Mouse (Mus musculus) liver, embryonic 14.5 days (tissue): ENCODE results near the gene Pik3ap1. TPM values are rescaled to one million over a fixed set of nuclear protein-coding genes. Genes with fewer than 3 reads are reported as not detected.

ENCODE experiments used
- ATAC-seq: fragments of 200-750 bp; cut with Nextera tagmentation; 2 replicates; pipeline ENCODE4 v1.8.0; 2017; ENCODE audit warnings: moderate number of reproducible peaks, mild to moderate bottlenecking, moderate library complexity; ENCODE audit not compliant: insufficient read depth
- DNase-seq, 3 experiments: peaks; one replicate each; pipeline ENCODE4 v3.0.0-alpha.2; 2012 to 2013; ENCODE audit warnings: low read depth in 3 of 3, low spot score in 3 of 3
- H3K27ac ChIP-seq: fragments of 300-500 bp; sonication (generic); 2 replicates; pipeline ENCODE4 v1.5.1; 2014; ENCODE audit warnings: moderate library complexity, mild to moderate bottlenecking, control low read depth, inconsistent platforms
- H3K27me3 ChIP-seq: fragments of 300-500 bp; sonication (generic); 2 replicates; pipeline ENCODE4 v1.6.1; 2014; ENCODE audit warnings: mild to moderate bottlenecking, low read length, moderate library complexity; ENCODE audit not compliant: control insufficient read depth, insufficient read depth
- H3K36me3 ChIP-seq: fragments of 300-500 bp; sonication (generic); replicated peaks from 2 replicates; pipeline ENCODE4 v1.6.1; 2014; ENCODE audit warnings: low read depth; ENCODE audit not compliant: control insufficient read depth, insufficient read depth
- H3K4me1 ChIP-seq, 2 experiments: fragments of 200-500 bp in 1 of 2; fragments of 300-500 bp in 1 of 2; sonication (generic) in 1 of 2; replicated peaks; 2 replicates each; pipeline ENCODE4 v1.6.1; 2012 to 2014; ENCODE audit warnings: antibody characterized with exemption in 1 of 2, inconsistent platforms in 1 of 2, low read length in 1 of 2; ENCODE audit not compliant: control insufficient read depth in 2 of 2, insufficient read depth in 2 of 2
- H3K4me2 ChIP-seq: fragments of 300-500 bp; sonication (generic); 2 replicates; pipeline ENCODE4 v1.6.1; 2014; ENCODE audit warnings: low read depth, mild to moderate bottlenecking, control low read depth, moderate library complexity
- H3K4me3 ChIP-seq, 2 experiments: fragments of 200-500 bp in 1 of 2; fragments of 300-500 bp in 1 of 2; sonication (generic) in 1 of 2; 2 replicates each; pipeline ENCODE4 v1.5.1; 2012 to 2014; ENCODE audit warnings: low read depth in 2 of 2, low read length in 2 of 2, mild to moderate bottlenecking in 2 of 2, control low read depth in 1 of 2, inconsistent platforms in 1 of 2, moderate library complexity in 1 of 2; ENCODE audit not compliant: insufficient read depth in 1 of 2
- H3K9ac ChIP-seq: fragments of 300-500 bp; sonication (generic); replicated peaks from 2 replicates; pipeline ENCODE4 v1.6.1; 2014; ENCODE audit warnings: mild to moderate bottlenecking, control low read depth, moderate library complexity
- H3K9me3 ChIP-seq: fragments of 300-500 bp; sonication (generic); 2 replicates; pipeline ENCODE4 v1.6.1; 2016; ENCODE audit warnings: low read length, mixed read lengths; ENCODE audit not compliant: control insufficient read depth
- CTCF ChIP-seq: IDR thresholded peaks from 2 replicates; pipeline ENCODE4 v1.5.1; 2016; ENCODE audit warnings: antibody characterized with exemption, low read depth, control low read depth
- EP300 ChIP-seq: IDR thresholded peaks from 2 replicates; pipeline ENCODE4 v1.6.1; 2016; ENCODE audit warnings: antibody characterized with exemption, low read depth
- WGBS: fragments of 180-500 bp; shearing (Covaris S2); extraction: QIAGEN DNeasy Blood & Tissue Kit; methylation state at CpG from one replicate; pipeline ENCODE4 v1.1.7; 2014; ENCODE audit not compliant: insufficient replicate concordance; 5-methylcytosine and 5-hydroxymethylcytosine counted together
- polyA plus RNA-seq, 2 experiments: library from polyadenylated mRNA; depleted of rRNA in 1 of 2; stranded (reverse) in 1 of 2; unstranded in 1 of 2; fragments of >200 nt; fragmentation: Nextera tagmentation in 1 of 2; extraction: Ambion mirVana in 1 of 2; gene quantifications; 2 replicates each; pipeline versions ENCODE4 v1.2.1 to v1.2.3; 2012 to 2014

Pik3ap1 gene
- polyA plus RNA-seq, 2 experiments = 3.8 to 4.9 TPM

- H3K36me3 ChIP-seq = no peaks in the 10 kb centered on the region
- H3K9ac ChIP-seq = no peak overlapping the region
- no peak overlapping the region for H3K4me3 ChIP-seq
- H3K27ac ChIP-seq = no peak overlapping the region
- no peak overlapping the region for H3K4me2 ChIP-seq
- no peak for TF ChIP-seq CTCF
- TF ChIP-seq EP300 = no peak
- H3K9me3 ChIP-seq = no peaks in the 10 kb centered on the region
- DNase-seq = no peak
- H3K27me3 ChIP-seq = no peaks in the 10 kb centered on the region
- ATAC-seq = no peak
- WGBS = 62% methylated on average over 8 of the region's 8 CpGs
- peaks cover 4% of the 10 kb centered on the region in 2 experiments; a peak in 2 of 4 replicates for H3K4me1 ChIP-seq
These were observed 118.5 kb downstream of the Pik3ap1 start for GRCm38 (mm10) chr19:41266251-41266901.

- 0 out of 2 replicates have a peak, but pooled peaks have one; percentile 5 for ATAC-seq
- 16% methylated on average over 13 of the region's 13 CpGs for WGBS
- Histone ChIP-seq H3K27me3 (no peaks in the 10 kb centered on the region), H3K4me2 (peak overlapping the region; percentile 84), H3K4me1 (peaks cover 4 to 9% of the 10 kb centered on the region in 2 experiments; a peak in 2 of 4 replicates), H3K9ac (peak overlapping the region; percentile 85), H3K9me3 (no peaks in the 10 kb centered on the region), H3K4me3 (peak overlapping the region; percentile 79), H3K27ac (peak overlapping the region; percentile 82; the same call in 1 of the 2 replicates), H3K36me3 (no peaks in the 10 kb centered on the region)
- no peak for DNase-seq
- no peak for TF ChIP-seq EP300
These were observed 120.5 kb downstream of the Pik3ap1 start for GRCm38 (mm10) chr19:41264331-41264799.

GRCm38 (mm10) chr19:41263630-41264295 is 121.1 kb downstream of the Pik3ap1 start, which contains the start of gene Tm9sf3:
Tm9sf3 (minus strand) TSS chr19:41263997.
- Histone ChIP-seq H3K9me3 (no peaks in the 10 kb centered on the region), H3K36me3 (no peaks in the 10 kb centered on the region), H3K4me1 (peaks cover 4 to 13% of the 10 kb centered on the region in 2 experiments; a peak in 2 of 4 replicates), H3K9ac (peak within 1 kb of the TSS; percentile 85), H3K27ac (peak within 1 kb of the TSS; percentile 82), H3K4me3 (peak within 1 kb of the TSS; percentile 79), H3K4me2 (peak within 1 kb of the TSS; percentile 84), H3K27me3 (no peaks in the 10 kb centered on the region)
- DNase-seq (peak; percentile 69 to 74 (median 74)), ATAC-seq (peak; percentile 87)
- WGBS = under 1% methylated on average over 89 of the region's 98 CpGs
- no peak for TF ChIP-seq EP300
- TF ChIP-seq CTCF = no peak

- WGBS = 4% methylated on average over 51 of the region's 51 CpGs
- Histone ChIP-seq H3K9me3 (no peaks in the 10 kb centered on the region), H3K9ac (peak overlapping the region; percentile 85), H3K36me3 (no peaks in the 10 kb centered on the region), H3K4me3 (peak overlapping the region; percentile 79), H3K27me3 (no peaks in the 10 kb centered on the region), H3K27ac (peak overlapping the region; percentile 82), H3K4me2 (peak overlapping the region; percentile 84), H3K4me1 (peaks cover 4 to 15% of the 10 kb centered on the region in 2 experiments; a peak in 2 of 4 replicates)
- DNase-seq (peak; percentile 39 to 57 (median 47)), ATAC-seq (peak; percentile 84)
- TF ChIP-seq CTCF = peak; percentile 19
- no peak for TF ChIP-seq EP300
These were observed 121.9 kb downstream of the Pik3ap1 start for GRCm38 (mm10) chr19:41262712-41263629.
